Mouse (Mus musculus) spleen, adult 2 months (tissue): ENCODE measurements at regions not wholly inside any gene's neighbourhood (a gene's known extent, or its start where the extent isn't known, plus 50 kb on each side); places are given as distances from the start of the nearest gene placed in this dataset.

Experiments used
- CTCF ChIP-seq: fragments of 200-500 bp; IDR thresholded peaks from 2 replicates; pipeline ENCODE4 v1.5.1; 2011; ENCODE audit warnings: mild to moderate bottlenecking, inconsistent platforms; ENCODE audit not compliant: insufficient read depth, insufficient read length, insufficient replicate concordance; ENCODE audit errors: extremely low read depth
- POLR2A ChIP-seq: fragments of 200-500 bp; IDR thresholded peaks from 2 replicates; pipeline ENCODE4 v1.6.1; 2011; ENCODE audit warnings: low read depth, low read length, inconsistent platforms

- TF ChIP-seq CTCF (no peak), POLR2A (no peak)
Observed at GRCm38 (mm10) chr1:161649387-161649786, 138.9 kb downstream of the Fasl start.
